9 mouse cellular contexts compared by ENCODE assay signal in the genomic region with DNA sequence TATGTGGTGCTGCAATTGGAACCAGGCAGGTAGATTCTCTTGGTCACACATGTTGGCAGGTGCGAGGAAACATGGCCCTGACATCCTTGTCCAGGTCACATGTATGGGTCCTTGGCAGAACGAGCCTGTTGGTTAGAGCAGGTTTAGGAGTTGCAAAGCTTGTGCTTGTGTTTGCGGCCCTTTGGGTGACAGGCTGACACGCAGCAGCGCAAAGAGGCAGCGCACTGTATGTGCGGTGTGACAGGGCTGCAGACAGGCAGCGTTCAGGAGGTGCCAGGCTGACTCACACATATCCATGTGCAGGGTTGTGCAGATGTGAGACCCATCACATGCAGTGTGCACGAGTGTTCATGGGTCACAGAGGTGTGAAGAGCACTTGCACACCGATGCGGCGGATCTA. TPM values are rescaled to one million over a fixed set of nuclear protein-coding genes. Genes with fewer than 3 reads are reported as not detected.
A peak's percentile ranks its signal among the peaks of the same experiment; 100 is the strongest.
DNase-seq lines count a peak whose midpoint lies in the region; ATAC-seq and TF ChIP-seq lines count a peak whose summit lies in the region.
"Had no signal": no experiment of that assay in that cellular context is flagged by ENCODE, and none has a peak within 500 bp of the region (broad histone marks: within the 10 kb centered on the region; RNA-seq: fewer than 3 reads in every experiment).

No protein-coding gene starts in this region.

- peaks cover 58% of the 10 kb centered on the region for H3K27me3 ChIP-seq in hindbrain, embryonic 10.5 days (ENCODE audit: insufficient read depth, poor library complexity, severe bottlenecking)
- H3K27me3 ChIP-seq in midbrain, embryonic 14.5 days (ENCODE audit: control insufficient read depth, insufficient read depth, low read length) = no peaks in the 10 kb centered on the region

- no peak for DNase-seq in layer of hippocampus, adult 2 months (ENCODE audit: low spot score in 2 of 2)
- no peak for DNase-seq in layer of hippocampus, adult 8-10 months (ENCODE audit: low spot score in 2 of 2)
- peak; percentile 45 for DNase-seq in cerebellum, adult 9-11 months
- DNase-seq in hindbrain, embryonic 10.5 days (ENCODE audit: low spot score) = peak; percentile 25
- DNase-seq in midbrain, embryonic 14.5 days = peak; percentile 61
- no peak for DNase-seq in thymus, adult 18-20 months
- no peak for DNase-seq in spleen, postnatal 36 days (ENCODE audit: low spot score in 2 of 2)

- WGBS in hindbrain, embryonic 10.5 days = 48% methylated on average over 12 of the region's 12 CpGs
- WGBS in midbrain, embryonic 14.5 days = 35% methylated on average over 12 of the region's 12 CpGs

- peak; percentile 29 for ATAC-seq in midbrain, embryonic 14.5 days (ENCODE audit: low FRiP score, low TSS enrichment)
- no peak for ATAC-seq in erythroblast, adult 5-6 weeks (replicated peaks; ENCODE audit: low FRiP score, poor library complexity, severe bottlenecking)

- peak overlapping the region; percentile 96 for H3K27ac ChIP-seq in layer of hippocampus, adult 2 months
- peak overlapping the region; percentile 90 for H3K27ac ChIP-seq in hindbrain, embryonic 10.5 days
- peak overlapping the region; percentile 86 for H3K27ac ChIP-seq in midbrain, embryonic 14.5 days (replicated peaks; ENCODE audit: low read depth, low read length)

- peak overlapping the region; percentile 84 for H3K4me3 ChIP-seq in layer of hippocampus, adult 2 months
- peak overlapping the region; percentile 75 for H3K4me3 ChIP-seq in hindbrain, embryonic 10.5 days
- H3K4me3 ChIP-seq in midbrain, embryonic 14.5 days (replicated peaks; ENCODE audit: low read depth, low read length) = peak overlapping the region; percentile 73

- H3K9me3 ChIP-seq in hindbrain, embryonic 10.5 days = no peaks in the 10 kb centered on the region
- no peaks in the 10 kb centered on the region for H3K9me3 ChIP-seq in midbrain, embryonic 14.5 days (ENCODE audit: control insufficient read depth, low read length)

- H3K9ac ChIP-seq in midbrain, embryonic 14.5 days (replicated peaks; ENCODE audit: low read length) = peak overlapping the region; percentile 91

- H3K4me2 ChIP-seq in midbrain, embryonic 14.5 days (ENCODE audit: low read length) = peak overlapping the region; percentile 87

- no peaks in the 10 kb centered on the region for H3K36me3 ChIP-seq in hindbrain, embryonic 10.5 days
- H3K36me3 ChIP-seq in midbrain, embryonic 14.5 days (ENCODE audit: control insufficient read depth, insufficient read depth, low read length) = no peaks in the 10 kb centered on the region

- TF ChIP-seq CTCF in layer of hippocampus, adult 2 months (conservative IDR thresholded peaks at IDR 0.05) = no peak

- H3K4me1 ChIP-seq in hindbrain, embryonic 10.5 days (replicated peaks) = peaks cover 33% of the 10 kb centered on the region
- H3K4me1 ChIP-seq in midbrain, embryonic 14.5 days (ENCODE audit: control insufficient read depth, insufficient read depth, low read length) = peaks cover 31% of the 10 kb centered on the region

RNA-seq across cellular contexts. Expression of a gene that starts 0.8 kb away (rescaled TPM):
- 100 to 1,000 TPM; 109 to 117 TPM for total RNA-seq in layer of hippocampus, adult 2 months (2021)
- 100 to 1,000 TPM in 3 of 4 experiments, 10 to 100 TPM in 1; 99.3 to 111 (median 103) TPM for total RNA-seq in layer of hippocampus, adult 8-10 months (2022)
- polyA plus RNA-seq in hindbrain, embryonic 10.5 days (2016; fragmentation: Nextera tagmentation; extraction: Ambion mirVana) = 26.8 and 44.9 TPM in 2 replicates
- polyA plus RNA-seq in midbrain, embryonic 14.5 days (2014; fragmentation: Nextera tagmentation; extraction: Ambion mirVana) = 81.6 and 90.8 TPM in 2 replicates
- total RNA-seq in erythroblast, adult 5-6 weeks (2015; ENCODE audit: low replicate concordance) = 1.9 and 4.6 TPM in 2 replicates
- 1.5 and 2.0 TPM in 2 replicates for total RNA-seq in erythroblast, adult 5-6 weeks (2017; ENCODE audit: low replicate concordance)

RNA-seq across cellular contexts. Expression of a gene that starts 34.1 kb away (rescaled TPM):
- total RNA-seq in layer of hippocampus, adult 2 months (2021) = 100 to 1,000 TPM; 118 to 136 TPM
- total RNA-seq in layer of hippocampus, adult 8-10 months (2022) = 100 to 1,000 TPM; 103 to 150 (median 121) TPM
- polyA plus RNA-seq in hindbrain, embryonic 10.5 days (2016; fragmentation: Nextera tagmentation; extraction: Ambion mirVana) = 37.7 and 56.5 TPM in 2 replicates
- 110 and 146 TPM in 2 replicates for polyA plus RNA-seq in midbrain, embryonic 14.5 days (2014; fragmentation: Nextera tagmentation; extraction: Ambion mirVana)
- not detected in 2 replicates for total RNA-seq in erythroblast, adult 5-6 weeks (2015; ENCODE audit: low replicate concordance)
- total RNA-seq in erythroblast, adult 5-6 weeks (2017; ENCODE audit: low replicate concordance) = not detected in 2 replicates

RNA-seq across cellular contexts. Expression of a gene that starts 50.1 kb away (rescaled TPM):
- 1 to 10 TPM; 6.9 to 8.7 TPM for total RNA-seq in layer of hippocampus, adult 2 months (2021)
- total RNA-seq in layer of hippocampus, adult 8-10 months (2022) = 10 to 100 TPM in 2 of 4 experiments, 1 to 10 TPM in 2; 7.4 to 29.6 (median 17.0) TPM
- 1.9 and 2.7 TPM in 2 replicates for polyA plus RNA-seq in hindbrain, embryonic 10.5 days (2016; fragmentation: Nextera tagmentation; extraction: Ambion mirVana)
- polyA plus RNA-seq in midbrain, embryonic 14.5 days (2014; fragmentation: Nextera tagmentation; extraction: Ambion mirVana) = 1.0 and 2.4 TPM in 2 replicates
- total RNA-seq in erythroblast, adult 5-6 weeks (2015; ENCODE audit: low replicate concordance) = 21.5 and 35.4 TPM in 2 replicates
- 27.9 and 28.0 TPM in 2 replicates for total RNA-seq in erythroblast, adult 5-6 weeks (2017; ENCODE audit: low replicate concordance)

RNA-seq across cellular contexts. Expression of a gene that starts 55.4 kb away (rescaled TPM):
- not detected for total RNA-seq in layer of hippocampus, adult 2 months (2021)
- not detected for total RNA-seq in layer of hippocampus, adult 8-10 months (2022)
- not detected in 2 replicates for polyA plus RNA-seq in hindbrain, embryonic 10.5 days (2016; fragmentation: Nextera tagmentation; extraction: Ambion mirVana)
- polyA plus RNA-seq in midbrain, embryonic 14.5 days (2014; fragmentation: Nextera tagmentation; extraction: Ambion mirVana) = 0.43 TPM in 1 of 2 replicates, not detected in the other
- total RNA-seq in erythroblast, adult 5-6 weeks (2015; ENCODE audit: low replicate concordance) = not detected in 2 replicates
- not detected in 2 replicates for total RNA-seq in erythroblast, adult 5-6 weeks (2017; ENCODE audit: low replicate concordance)
- total RNA-seq: adrenal gland, postnatal 36 days had no signal

Comparison
In these comparisons a context has a peak if more than half of its experiments do, and no peak if none do; other contexts are left out.
1. DNase-seq: peak in cerebellum, adult 9-11 months (single experiment), hindbrain, embryonic 10.5 days (single experiment) and midbrain, embryonic 14.5 days (single experiment); none in layer of hippocampus, adult 2 months (0 of 2), layer of hippocampus, adult 8-10 months (0 of 2), thymus, adult 18-20 months (0 of 2) and spleen, postnatal 36 days (0 of 2).
2. RNA of a gene that starts 0.8 kb away (total RNA-seq): 109 to 117 TPM in layer of hippocampus, adult 2 months and 99.3 to 111 TPM in layer of hippocampus, adult 8-10 months; 1.5 to 4.6 TPM in erythroblast, adult 5-6 weeks; every median in the first group is over 10 times any median in the second.
3. RNA of a gene that starts 34.1 kb away (total RNA-seq): 118 to 136 TPM in layer of hippocampus, adult 2 months and 103 to 150 TPM in layer of hippocampus, adult 8-10 months; not detected in erythroblast, adult 5-6 weeks; every median in the first group is over 100 times any median in the second.
4. Peak in every context shown above with its lines, with median percentiles within 50 percentile points of each other: H3K27ac ChIP-seq and H3K4me3 ChIP-seq.